Mouse (Mus musculus) forebrain, embryonic 14.5 days (tissue): ENCODE results near the gene Efcab9. TPM values are rescaled to one million over a fixed set of nuclear protein-coding genes. Genes with fewer than 3 reads are reported as not detected.

Experiments
- ATAC-seq: fragments of 200-750 bp; cut with Nextera tagmentation; 2 replicates; pipeline ENCODE4 v1.8.0; 2017; ENCODE audit warnings: mild to moderate bottlenecking, moderate library complexity
- DNase-seq: peaks from one replicate; pipeline ENCODE4 v3.0.0-alpha.2; 2015; ENCODE audit warnings: low spot score
- H3K27ac ChIP-seq: fragments of 300-500 bp; sonication (generic); 2 replicates; pipeline ENCODE4 v1.5.1; 2014; ENCODE audit warnings: low read depth, mild to moderate bottlenecking, control low read depth, low read length, moderate library complexity
- H3K27me3 ChIP-seq: fragments of 300-500 bp; sonication (generic); replicated peaks from 2 replicates; pipeline ENCODE4 v1.6.1; 2014; ENCODE audit warnings: low read length, control low read depth, mixed read lengths; ENCODE audit not compliant: control insufficient read depth, insufficient read depth
- H3K36me3 ChIP-seq: fragments of 300-500 bp; sonication (generic); 2 replicates; pipeline ENCODE4 v1.6.1; 2014; ENCODE audit warnings: low read length, control low read depth; ENCODE audit not compliant: control insufficient read depth, insufficient read depth
- H3K4me1 ChIP-seq: fragments of 300-500 bp; sonication (generic); 2 replicates; pipeline ENCODE4 v1.6.1; 2014; ENCODE audit warnings: antibody characterized with exemption, low read length, control low read depth; ENCODE audit not compliant: control insufficient read depth, insufficient read depth
- H3K4me2 ChIP-seq: fragments of 300-500 bp; sonication (generic); 2 replicates; pipeline ENCODE4 v1.6.1; 2014; ENCODE audit warnings: mild to moderate bottlenecking, control low read depth, low read length
- H3K4me3 ChIP-seq: fragments of 300-500 bp; sonication (generic); 2 replicates; pipeline ENCODE4 v1.5.1; 2014; ENCODE audit warnings: low read depth, low read length, control low read depth
- H3K9ac ChIP-seq: fragments of 300-500 bp; sonication (generic); 2 replicates; pipeline ENCODE4 v1.6.1; 2014; ENCODE audit warnings: mild to moderate bottlenecking, low read length, control low read depth, moderate library complexity
- H3K9me3 ChIP-seq: fragments of 300-500 bp; sonication (generic); replicated peaks from 2 replicates; pipeline ENCODE4 v1.6.1; 2016; ENCODE audit warnings: low read length, control low read depth, mixed read lengths; ENCODE audit not compliant: control insufficient read depth
- WGBS: fragments of 180-500 bp; shearing (Covaris S2); extraction: QIAGEN DNeasy Blood & Tissue Kit; methylation state at CpG from one replicate; pipeline ENCODE4 v1.1.7; 2014; 5-methylcytosine and 5-hydroxymethylcytosine counted together
- polyA plus RNA-seq: library from polyadenylated mRNA; unstranded; fragments of >200 nt; fragmentation: Nextera tagmentation; extraction: Ambion mirVana; gene quantifications from 2 replicates; pipeline ENCODE4 v1.2.1, GENCODE M21; 2014

Efcab9 gene
- polyA plus RNA-seq, 1 experiment from 2014 or later = not detected

DNA sequence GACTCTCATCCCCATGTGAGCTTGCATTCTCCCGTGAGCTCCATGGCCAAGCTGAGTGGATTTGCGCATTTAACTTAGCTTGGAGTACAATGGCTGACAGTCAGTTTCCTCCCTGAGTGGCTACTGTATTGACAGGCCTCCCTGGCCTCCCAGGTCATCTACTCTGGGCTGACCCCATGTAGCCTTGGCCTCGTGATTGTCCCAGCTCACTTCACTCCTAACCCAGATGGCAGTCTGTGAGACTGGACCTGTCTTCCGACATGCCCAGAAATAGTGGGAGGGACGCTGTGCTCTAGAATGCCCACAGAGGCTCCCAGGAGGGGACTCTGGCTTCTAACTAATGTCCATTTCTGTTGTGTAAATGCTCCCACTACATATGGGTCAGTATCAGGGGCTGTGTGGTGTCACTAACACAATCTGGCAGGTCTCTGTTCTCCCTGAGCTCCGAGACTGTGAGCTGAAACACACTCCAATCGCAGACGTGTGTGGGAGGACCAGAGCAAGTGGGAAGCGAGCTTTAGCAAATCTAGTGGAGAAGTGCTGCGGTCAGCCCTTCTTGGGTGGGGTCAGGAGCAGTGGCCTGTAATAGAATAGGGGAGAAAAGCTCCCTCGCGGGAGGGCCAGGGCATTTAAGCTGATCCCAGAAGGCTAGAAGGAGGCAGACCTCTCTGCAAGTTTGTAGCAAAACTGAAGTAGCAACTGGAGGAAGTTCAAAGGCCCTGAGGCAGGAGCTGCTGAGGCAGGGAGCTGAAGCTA lies 28.3 kb upstream of the Efcab9 start:
- no peak for ATAC-seq
- WGBS = 86% methylated on average over 12 of the region's 12 CpGs

DNA sequence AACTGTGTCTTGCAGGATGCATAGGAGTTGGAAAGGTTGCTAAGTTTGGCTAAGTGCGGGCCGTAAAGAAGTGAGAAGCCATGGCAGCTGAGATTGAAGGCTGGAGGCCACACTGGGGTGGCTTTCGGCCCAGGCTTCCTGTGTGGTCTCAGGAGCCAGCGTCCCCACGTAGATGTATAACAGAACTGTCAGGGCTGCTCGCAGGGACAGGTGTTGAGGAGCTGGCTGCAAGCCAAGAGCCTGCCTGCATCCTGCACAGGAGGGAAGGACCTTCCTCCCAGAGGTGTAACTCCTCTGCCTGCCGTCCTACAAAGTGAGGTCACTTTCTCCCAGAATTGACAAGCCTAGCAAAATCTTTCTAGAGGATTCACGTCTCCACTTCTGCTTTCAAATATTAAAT lies 26.8 kb upstream of the Efcab9 start:
- ATAC-seq = no peak
- Histone ChIP-seq H3K36me3 (no peaks in the 10 kb centered on the region), H3K4me2 (no peak overlapping the region), H3K27me3 (no peaks in the 10 kb centered on the region), H3K27ac (no peak overlapping the region), H3K4me3 (no peak overlapping the region), H3K9ac (no peak overlapping the region), H3K4me1 (no peaks in the 10 kb centered on the region), H3K9me3 (no peaks in the 10 kb centered on the region)
- 56% methylated on average over 8 of the region's 8 CpGs for WGBS
- DNase-seq = no peak

More for the DNA sequence above, 28.3 kb upstream of the Efcab9 start:
- Histone ChIP-seq H3K36me3 (no peaks in the 10 kb centered on the region), H3K4me3 (no peak overlapping the region), H3K9me3 (no peaks in the 10 kb centered on the region), H3K27ac (no peak overlapping the region), H3K9ac (no peak overlapping the region), H3K4me1 (no peaks in the 10 kb centered on the region), H3K4me2 (no peak overlapping the region), H3K27me3 (no peaks in the 10 kb centered on the region)
- DNase-seq = no peak

- H3K4me3 ChIP-seq = no peak overlapping the region
- no peaks in the 10 kb centered on the region for H3K4me1 ChIP-seq
- H3K9me3 ChIP-seq = no peaks in the 10 kb centered on the region
- no peaks in the 10 kb centered on the region for H3K27me3 ChIP-seq
- no peaks in the 10 kb centered on the region for H3K36me3 ChIP-seq
- no peak overlapping the region for H3K4me2 ChIP-seq
- DNase-seq (no peak), ATAC-seq (no peak)
- H3K27ac ChIP-seq = no peak overlapping the region
- 96% methylated on average over 4 of the region's 4 CpGs for WGBS
- no peak overlapping the region for H3K9ac ChIP-seq
These were observed 26.1 kb upstream of the Efcab9 start for GRCm38 (mm10) chr11:32558026-32558425.

DNA sequence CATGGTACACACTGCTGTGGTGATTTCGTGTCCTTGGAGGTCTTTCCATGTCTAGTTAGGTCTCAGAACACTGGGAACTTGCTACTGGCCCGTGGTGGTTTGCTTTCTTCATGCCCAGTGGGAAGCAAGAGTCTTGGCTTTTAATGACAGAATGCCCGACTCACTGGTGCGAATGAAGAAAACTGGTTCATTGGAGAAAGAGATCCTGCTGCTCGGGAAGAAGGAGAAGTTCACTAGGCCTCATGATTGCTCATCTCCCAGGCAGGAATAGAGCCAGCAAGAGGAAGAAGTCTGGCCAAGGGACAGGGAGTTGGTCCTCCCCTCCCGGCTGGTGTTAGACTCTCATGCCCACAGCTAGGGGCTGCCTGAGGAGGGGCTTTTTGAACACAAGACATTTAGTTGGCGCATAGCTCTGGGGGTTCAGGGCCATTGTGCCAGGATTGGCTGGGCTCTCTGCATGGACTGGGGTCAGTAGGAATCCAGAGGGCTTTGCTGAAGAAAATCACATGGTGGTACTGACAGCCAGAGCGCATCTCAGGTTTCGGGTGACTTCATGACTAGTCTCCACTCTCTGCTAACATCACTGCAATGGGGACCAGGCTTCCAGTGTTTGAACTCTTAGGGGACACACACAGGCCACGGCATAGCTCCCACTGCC lies 24.6 kb upstream of the Efcab9 start:
- no peaks in the 10 kb centered on the region for H3K36me3 ChIP-seq
- no peaks in the 10 kb centered on the region for H3K27me3 ChIP-seq
- no peak for ATAC-seq
- H3K9ac ChIP-seq = no peak overlapping the region
- H3K4me2 ChIP-seq = no peak overlapping the region
- no peak overlapping the region for H3K27ac ChIP-seq
- H3K9me3 ChIP-seq = no peaks in the 10 kb centered on the region
- peaks cover 5% of the 10 kb centered on the region; the same call in 1 of the 2 replicates for H3K4me1 ChIP-seq
- H3K4me3 ChIP-seq = no peak overlapping the region
- no peak for DNase-seq
- WGBS = 63% methylated on average over 10 of the region's 10 CpGs

- no peaks in the 10 kb centered on the region for H3K9me3 ChIP-seq
- peaks cover 5% of the 10 kb centered on the region; the same call in 1 of the 2 replicates for H3K4me1 ChIP-seq
- no peak overlapping the region for H3K27ac ChIP-seq
- no peak overlapping the region for H3K9ac ChIP-seq
- no peaks in the 10 kb centered on the region for H3K36me3 ChIP-seq
- H3K4me2 ChIP-seq = no peak overlapping the region
- DNase-seq (no peak), ATAC-seq (no peak)
- no peaks in the 10 kb centered on the region for H3K27me3 ChIP-seq
- no peak overlapping the region for H3K4me3 ChIP-seq
- 94% methylated on average over 12 of the region's 12 CpGs for WGBS
These were observed 23.3 kb upstream of the Efcab9 start for GRCm38 (mm10) chr11:32555103-32555689.

GRCm38 (mm10) chr11:32554141-32555091 lies 22.5 kb upstream of the Efcab9 start:
- no peaks in the 10 kb centered on the region for H3K36me3 ChIP-seq
- ATAC-seq (no peak), DNase-seq (no peak)
- no peak overlapping the region for H3K4me2 ChIP-seq
- no peak overlapping the region for H3K4me3 ChIP-seq
- H3K4me1 ChIP-seq = peaks cover 8% of the 10 kb centered on the region; the same call in 1 of the 2 replicates
- H3K9me3 ChIP-seq = no peaks in the 10 kb centered on the region
- H3K27me3 ChIP-seq = no peaks in the 10 kb centered on the region
- no peak overlapping the region for H3K9ac ChIP-seq
- WGBS = 89% methylated on average over 14 of the region's 14 CpGs
- no peak overlapping the region for H3K27ac ChIP-seq

DNA sequence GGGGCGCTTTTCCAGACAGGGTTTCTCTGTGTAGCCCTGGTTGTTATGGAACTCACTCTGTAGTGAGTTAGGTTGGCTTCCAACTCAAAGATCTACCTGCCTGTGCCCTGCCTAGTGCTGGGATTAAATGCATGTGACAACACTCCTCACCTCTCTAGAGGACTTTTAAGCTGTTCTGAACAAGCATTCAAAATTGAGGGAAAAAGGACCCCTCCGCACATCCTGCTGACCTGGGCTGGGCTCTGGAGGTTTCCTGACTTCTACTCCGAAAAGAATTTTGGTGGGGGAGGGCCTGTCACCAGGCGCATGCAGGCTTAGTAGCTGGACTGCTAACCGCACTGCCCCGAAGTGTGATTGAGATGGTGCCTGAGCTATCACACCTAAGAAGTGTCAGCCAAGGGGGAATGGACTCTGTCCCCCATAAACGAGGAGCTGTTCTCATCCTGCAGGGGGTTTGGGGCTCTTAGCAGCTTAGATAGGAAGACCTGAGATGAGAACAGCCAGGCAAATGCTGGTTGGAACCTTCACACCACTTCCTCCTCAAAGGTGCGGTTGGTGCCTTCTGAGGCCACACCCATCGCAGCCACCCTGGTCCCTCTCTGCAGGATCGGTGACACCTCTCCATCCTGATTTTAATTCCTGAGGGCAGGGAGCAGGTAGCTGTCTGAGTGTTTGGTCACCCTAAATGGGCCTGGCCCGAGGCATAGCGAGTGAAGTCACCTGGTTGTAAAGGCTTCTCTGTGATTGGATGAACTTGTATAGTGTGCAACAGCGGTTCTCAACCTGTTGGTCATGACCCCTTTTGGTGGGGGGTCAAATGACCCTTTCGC lies 21.6 kb upstream of the Efcab9 start:
- Histone ChIP-seq H3K4me3 (no peak overlapping the region), H3K36me3 (no peaks in the 10 kb centered on the region), H3K9me3 (no peaks in the 10 kb centered on the region), H3K9ac (no peak overlapping the region), H3K4me1 (peaks cover 10% of the 10 kb centered on the region; the same call in 1 of the 2 replicates), H3K4me2 (no peak overlapping the region), H3K27me3 (no peaks in the 10 kb centered on the region), H3K27ac (no peak overlapping the region)
- ATAC-seq (no peak), DNase-seq (no peak)
- WGBS = 82% methylated on average over 14 of the region's 14 CpGs
